ENCODE assay signal across 22 mouse cellular contexts in genomic region chr17:53577754-53578153, GRCm38 (mm10). TPM values are rescaled to one million over a fixed set of nuclear protein-coding genes. Genes with fewer than 3 reads are reported as not detected.
DNase-seq lines count a peak whose midpoint lies in the region; ATAC-seq and TF ChIP-seq lines count a peak whose summit lies in the region.
"Had no signal": no experiment of that assay in that cellular context is flagged by ENCODE, and none has a peak within 500 bp of the region (broad histone marks: within the 10 kb centered on the region; RNA-seq: fewer than 3 reads in every experiment).

No protein-coding gene starts in this region.

- DNase-seq in cerebellum, adult 9-10 months, result peak; percentile 58
- no peak for DNase-seq in cerebellum, postnatal 4 days (ENCODE audit: low spot score in 2 of 2)
- no peak for DNase-seq in limb, embryonic 10.5 days (ENCODE audit: low spot score)
- peak; percentile 69 for DNase-seq in CD4-positive, CD25-positive, alpha-beta regulatory T cell, adult 2 months (ENCODE audit: low read depth, low spot score)
- no peak for DNase-seq in midbrain, embryonic 10.5 days (ENCODE audit: low spot score)
- no peak for DNase-seq in spleen, postnatal 36 days (ENCODE audit: low spot score in 2 of 2)
- DNase-seq: adrenal gland, postnatal 25 days; cerebellum, postnatal 25 days; heart, postnatal 36 days; kidney, adult 18-20 months; kidney, postnatal 14 days; midbrain, embryonic 14.5 days; right cerebral cortex, postnatal 4 days; thymus, adult 2 months had no signal

- no peaks in the 10 kb centered on the region for H3K27me3 ChIP-seq in limb, embryonic 13.5 days
- no peaks in the 10 kb centered on the region for H3K27me3 ChIP-seq in limb, embryonic 10.5 days (ENCODE audit: low read depth, poor library complexity, severe bottlenecking)
- no peaks in the 10 kb centered on the region for H3K27me3 ChIP-seq in midbrain, embryonic 10.5 days (ENCODE audit: low read depth, poor library complexity, severe bottlenecking)
- H3K27me3 ChIP-seq: limb, embryonic 15.5 days had no signal

- TF ChIP-seq POLR2A in embryonic fibroblast, embryonic 13.5 days (IDR thresholded peaks at IDR 0.05; ENCODE audit: low read depth, low read length), result no peak

- H3K4me2 ChIP-seq in limb, embryonic 13.5 days (replicated peaks), result no peak overlapping the region
- H3K4me2 ChIP-seq: limb, embryonic 15.5 days had no signal

- 66% methylated on average over 5 of the region's 5 CpGs for WGBS in limb, embryonic 13.5 days
- WGBS in limb, embryonic 10.5 days, result 84% methylated on average over 5 of the region's 5 CpGs
- 86% methylated on average over 5 of the region's 5 CpGs for WGBS in midbrain, embryonic 10.5 days

- no peak for TF ChIP-seq CTCF in embryonic fibroblast, embryonic 13.5 days (IDR thresholded peaks at IDR 0.05; ENCODE audit: borderline replicate concordance, insufficient read depth, low read length)

- no peak overlapping the region for H3K27ac ChIP-seq in limb, embryonic 13.5 days
- no peak overlapping the region for H3K27ac ChIP-seq in limb, embryonic 10.5 days
- H3K27ac ChIP-seq in embryonic fibroblast, embryonic 13.5 days (ENCODE audit: insufficient read depth, low read length), result peak overlapping the region; percentile 32; the same call in 1 of the 2 replicates
- no peak overlapping the region for H3K27ac ChIP-seq in midbrain, embryonic 10.5 days (replicated peaks)
- H3K27ac ChIP-seq: embryonic facial prominence, embryonic 10.5 days; limb, embryonic 15.5 days had no signal

- H3K9ac ChIP-seq in limb, embryonic 13.5 days, result no peak overlapping the region
- H3K9ac ChIP-seq: limb, embryonic 15.5 days had no signal

- peaks cover 12% of the 10 kb centered on the region for H3K4me1 ChIP-seq in limb, embryonic 13.5 days
- H3K4me1 ChIP-seq in limb, embryonic 10.5 days, result peaks cover 8% of the 10 kb centered on the region
- peaks cover 23% of the 10 kb centered on the region for H3K4me1 ChIP-seq in embryonic fibroblast, embryonic 13.5 days (ENCODE audit: control insufficient read depth, insufficient read depth, low read length)
- peaks cover 16% of the 10 kb centered on the region for H3K4me1 ChIP-seq in midbrain, embryonic 10.5 days

- H3K9me3 ChIP-seq in limb, embryonic 13.5 days, result no peaks in the 10 kb centered on the region
- no peaks in the 10 kb centered on the region for H3K9me3 ChIP-seq in limb, embryonic 10.5 days (replicated peaks)
- no peaks in the 10 kb centered on the region for H3K9me3 ChIP-seq in midbrain, embryonic 10.5 days (replicated peaks)
- H3K9me3 ChIP-seq: embryonic facial prominence, embryonic 10.5 days; limb, embryonic 15.5 days had no signal

- H3K36me3 ChIP-seq in limb, embryonic 13.5 days, result no peaks in the 10 kb centered on the region
- no peaks in the 10 kb centered on the region for H3K36me3 ChIP-seq in limb, embryonic 10.5 days
- no peaks in the 10 kb centered on the region for H3K36me3 ChIP-seq in midbrain, embryonic 10.5 days
- H3K36me3 ChIP-seq: embryonic facial prominence, embryonic 10.5 days; limb, embryonic 15.5 days had no signal

- H3K4me3 ChIP-seq in limb, embryonic 13.5 days, result no peak overlapping the region
- H3K4me3 ChIP-seq in limb, embryonic 10.5 days, result no peak overlapping the region
- H3K4me3 ChIP-seq in embryonic fibroblast, embryonic 13.5 days (ENCODE audit: insufficient read depth, low read length), result no peak overlapping the region
- no peak overlapping the region for H3K4me3 ChIP-seq in midbrain, embryonic 10.5 days
- H3K4me3 ChIP-seq: embryonic facial prominence, embryonic 10.5 days; erythroblast, embryonic 14.5 days; limb, embryonic 15.5 days had no signal

- 0 out of 2 replicates have a peak, but pooled peaks have one; percentile 51 for ATAC-seq in limb, embryonic 13.5 days (ENCODE audit: low FRiP score, low read depth)
- ATAC-seq: forebrain, embryonic 14.5 days; hindbrain, embryonic 16.5 days; lung, postnatal 0 days had no signal

RNA-seq across cellular contexts. Expression of gene Kat2b, which starts 11.1 kb away (rescaled TPM):
- polyA plus RNA-seq in limb, embryonic 13.5 days (2015; fragmentation: Nextera tagmentation; extraction: Ambion mirVana), result 5.4 and 5.8 TPM in 2 replicates
- polyA plus RNA-seq in limb, embryonic 10.5 days (2016; fragmentation: Nextera tagmentation; extraction: Ambion mirVana), result 1.1 and 2.7 TPM in 2 replicates
- 26.8 and 33.2 TPM in 2 replicates for polyA plus RNA-seq in embryonic fibroblast, embryonic 13.5 days (2011; ENCODE audit: insufficient read length, low read depth, missing spikeins)
- polyA plus RNA-seq in midbrain, embryonic 10.5 days (2016; fragmentation: Nextera tagmentation; extraction: Ambion mirVana), result 2.6 and 3.1 TPM in 2 replicates

RNA-seq across cellular contexts. Expression of gene Pp2d1, which starts 38.5 kb away (rescaled TPM):
- polyA plus RNA-seq in limb, embryonic 13.5 days (2015; fragmentation: Nextera tagmentation; extraction: Ambion mirVana), result 0.19 and 0.34 TPM in 2 replicates
- polyA plus RNA-seq in limb, embryonic 10.5 days (2016; fragmentation: Nextera tagmentation; extraction: Ambion mirVana), result 0.24 and 0.49 TPM in 2 replicates
- polyA plus RNA-seq in embryonic fibroblast, embryonic 13.5 days (2011; ENCODE audit: insufficient read length, low read depth, missing spikeins), result 0.35 TPM in 1 of 2 replicates, not detected in the other
- polyA plus RNA-seq in midbrain, embryonic 10.5 days (2016; fragmentation: Nextera tagmentation; extraction: Ambion mirVana), result 0.15 and 0.29 TPM in 2 replicates
- polyA plus RNA-seq: erythroblast, embryonic 14.5 days; thymus, adult 2 months had no signal

Comparison
In these comparisons a context has a peak if more than half of its experiments do, and no peak if none do; other contexts are left out.
1. DNase-seq: peak in cerebellum, adult 9-10 months (single experiment) and CD4-positive, CD25-positive, alpha-beta regulatory T cell, adult 2 months (single experiment); none in cerebellum, postnatal 4 days (0 of 2), limb, embryonic 10.5 days (single experiment), midbrain, embryonic 10.5 days (single experiment) and spleen, postnatal 36 days (0 of 2).